Mouse (Mus musculus): ENCODE results near the gene Slc30a10. TPM values are rescaled to one million over a fixed set of nuclear protein-coding genes. Genes with fewer than 3 reads are reported as not detected.

Slc30a10 gene
- polyA plus RNA-seq, 1 experiment from 2014 or later: 5.9 TPM

DNA sequence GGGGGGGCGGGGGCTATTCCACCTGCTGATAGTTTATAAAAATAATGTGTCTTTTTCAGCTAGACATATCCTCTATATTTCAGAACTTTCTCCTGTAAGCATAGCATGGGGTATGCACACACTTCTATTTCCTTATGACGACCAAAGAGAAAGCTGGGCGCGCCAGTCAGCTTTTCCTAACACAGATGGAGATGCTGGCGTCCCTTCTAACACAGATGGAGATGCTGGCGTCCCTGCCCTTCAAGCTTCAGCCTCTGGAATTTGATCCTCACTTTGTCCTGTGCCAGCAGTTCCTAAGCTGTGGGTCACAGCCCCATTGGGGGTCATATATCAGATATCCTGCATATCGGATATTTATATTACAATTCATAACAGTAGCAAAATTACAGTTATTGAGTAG is 46.0 kb downstream of the Slc30a10 start:
- H3K27ac ChIP-seq: no peak overlapping the region
- no peaks in the 10 kb centered on the region for H3K9me3 ChIP-seq
- H3K9ac ChIP-seq: no peak overlapping the region
- WGBS: 69% methylated on average over 7 of the region's 7 CpGs
- no peak overlapping the region for H3K4me2 ChIP-seq
- no peak overlapping the region for H3K4me3 ChIP-seq
- no peaks in the 10 kb centered on the region for H3K36me3 ChIP-seq (replicated peaks)
- ATAC-seq (replicated peaks): no peak
- no peaks in the 10 kb centered on the region for H3K4me1 ChIP-seq
- no peaks in the 10 kb centered on the region for H3K27me3 ChIP-seq (replicated peaks)

- no peak for ATAC-seq (replicated peaks)
- Histone ChIP-seq H3K27ac (no peak overlapping the region), H3K27me3 (replicated peaks) (no peaks in the 10 kb centered on the region), H3K4me3 (no peak overlapping the region), H3K4me1 (no peaks in the 10 kb centered on the region), H3K9ac (no peak overlapping the region), H3K4me2 (no peak overlapping the region), H3K9me3 (no peaks in the 10 kb centered on the region), H3K36me3 (replicated peaks) (no peaks in the 10 kb centered on the region)
- 32% methylated on average over 10 of the region's 10 CpGs for WGBS
Measured at GRCm38 (mm10) chr1:185501801-185502340, 47.2 kb downstream of the Slc30a10 start.

- Histone ChIP-seq H3K27me3 (replicated peaks) (no peaks in the 10 kb centered on the region), H3K4me1 (no peaks in the 10 kb centered on the region), H3K4me3 (no peak overlapping the region), H3K36me3 (replicated peaks) (no peaks in the 10 kb centered on the region), H3K9me3 (no peaks in the 10 kb centered on the region), H3K9ac (no peak overlapping the region), H3K27ac (no peak overlapping the region), H3K4me2 (no peak overlapping the region)
- 63% methylated on average over 6 of the region's 6 CpGs for WGBS
- ATAC-seq (replicated peaks): no peak
Measured at GRCm38 (mm10) chr1:185502550-185502949, 47.9 kb downstream of the Slc30a10 start.

- no peak for ATAC-seq (replicated peaks)
- no peak overlapping the region for H3K4me3 ChIP-seq
- no peaks in the 10 kb centered on the region for H3K27me3 ChIP-seq (replicated peaks)
- no peak overlapping the region for H3K9ac ChIP-seq
- H3K36me3 ChIP-seq (replicated peaks): no peaks in the 10 kb centered on the region
- WGBS: 77% methylated on average over 3 of the region's 3 CpGs
- no peak overlapping the region for H3K27ac ChIP-seq
- no peak overlapping the region for H3K4me2 ChIP-seq
- no peaks in the 10 kb centered on the region for H3K9me3 ChIP-seq
- no peaks in the 10 kb centered on the region for H3K4me1 ChIP-seq
Measured at GRCm38 (mm10) chr1:185509042-185509441, 54.4 kb downstream of the Slc30a10 start.

DNA sequence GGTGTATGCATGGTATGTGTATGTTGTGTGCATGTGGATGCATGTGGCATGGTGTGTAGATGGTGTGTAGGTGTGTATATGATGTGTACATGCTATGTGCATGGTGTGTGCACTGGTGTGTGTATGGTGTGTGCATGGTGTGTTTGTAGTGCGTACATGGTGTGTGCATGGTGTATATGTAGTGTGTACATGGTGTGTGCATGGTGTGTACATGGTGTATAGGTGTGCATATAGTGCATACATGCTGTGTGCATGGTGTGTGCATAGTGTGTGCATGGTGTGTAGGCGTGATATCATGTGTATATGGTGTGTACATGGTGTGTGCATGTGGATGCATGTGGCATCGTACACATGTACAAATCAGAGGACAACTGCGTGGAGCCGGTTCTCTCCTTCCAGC is 56.7 kb downstream of the Slc30a10 start:
- Histone ChIP-seq H3K27me3 (replicated peaks) (no peaks in the 10 kb centered on the region), H3K9ac (no peak overlapping the region), H3K4me1 (no peaks in the 10 kb centered on the region), H3K4me2 (no peak overlapping the region), H3K27ac (no peak overlapping the region), H3K36me3 (replicated peaks) (no peaks in the 10 kb centered on the region), H3K9me3 (no peaks in the 10 kb centered on the region), H3K4me3 (no peak overlapping the region)
- 93% methylated on average over 5 of the region's 5 CpGs for WGBS
- ATAC-seq (replicated peaks): no peak

GRCm38 (mm10) chr1:185515526-185515979 is 60.9 kb downstream of the Slc30a10 start:
- no peaks in the 10 kb centered on the region for H3K36me3 ChIP-seq (replicated peaks)
- H3K9ac ChIP-seq: no peak overlapping the region
- ATAC-seq (replicated peaks): no peak
- H3K9me3 ChIP-seq: no peaks in the 10 kb centered on the region
- no peak overlapping the region for H3K4me2 ChIP-seq
- H3K4me1 ChIP-seq: no peaks in the 10 kb centered on the region
- no peak overlapping the region for H3K4me3 ChIP-seq
- H3K27ac ChIP-seq: no peak overlapping the region
- no peaks in the 10 kb centered on the region for H3K27me3 ChIP-seq (replicated peaks)
- WGBS: 61% methylated on average over 14 of the region's 14 CpGs

DNA sequence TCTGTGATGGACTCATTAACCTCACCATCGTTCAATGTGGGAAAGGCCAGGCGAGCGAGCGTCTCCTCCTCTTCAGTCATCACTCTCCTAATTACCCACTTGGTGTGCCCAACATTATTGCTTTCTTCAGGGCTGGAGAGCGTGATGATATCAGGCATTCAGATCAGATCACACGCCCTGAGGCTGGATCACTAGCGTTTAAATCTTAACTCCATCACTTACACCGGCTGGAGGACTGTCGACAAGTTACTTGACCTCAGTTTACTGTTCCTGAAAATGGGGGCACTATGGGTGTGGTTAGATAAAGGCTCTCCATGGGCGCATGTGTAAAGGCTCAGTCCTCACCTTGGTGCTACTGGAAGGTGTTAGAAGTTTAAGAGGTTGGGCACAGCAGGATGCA is 61.4 kb downstream of the Slc30a10 start:
- no peaks in the 10 kb centered on the region for H3K36me3 ChIP-seq (replicated peaks)
- H3K27ac ChIP-seq: no peak overlapping the region
- H3K4me1 ChIP-seq: no peaks in the 10 kb centered on the region
- no peaks in the 10 kb centered on the region for H3K9me3 ChIP-seq
- WGBS: 80% methylated on average over 10 of the region's 10 CpGs
- H3K9ac ChIP-seq: no peak overlapping the region
- no peak overlapping the region for H3K4me2 ChIP-seq
- H3K27me3 ChIP-seq (replicated peaks): no peaks in the 10 kb centered on the region
- no peak for ATAC-seq (replicated peaks)
- H3K4me3 ChIP-seq: no peak overlapping the region

GRCm38 (mm10) chr1:185517566-185517965 is 62.9 kb downstream of the Slc30a10 start:
- WGBS: 3% methylated on average over 3 of the region's 5 CpGs
- no peak for ATAC-seq (replicated peaks)

More at GRCm38 (mm10) chr1:185517566-185517965, 62.9 kb downstream of the Slc30a10 start:
- Histone ChIP-seq H3K9me3 (no peaks in the 10 kb centered on the region), H3K4me2 (no peak overlapping the region), H3K36me3 (replicated peaks) (no peaks in the 10 kb centered on the region), H3K4me1 (no peaks in the 10 kb centered on the region), H3K27me3 (replicated peaks) (no peaks in the 10 kb centered on the region), H3K9ac (no peak overlapping the region), H3K4me3 (no peak overlapping the region), H3K27ac (no peak overlapping the region)

Other genes with a start within 250 kb of the Slc30a10 start
- gene Iars2, start 125.5 kb upstream of the Slc30a10 start, polyA plus RNA-seq (2015; fragmentation: Nextera tagmentation; extraction: Ambion mirVana): 18.3 and 20.2 TPM in 2 replicates
- 46.2 and 48.0 TPM in 2 replicates for gene Bpnt1, start 122.7 kb upstream of the Slc30a10 start, polyA plus RNA-seq (2015; fragmentation: Nextera tagmentation; extraction: Ambion mirVana)
- 129 and 137 TPM in 2 replicates for gene Eprs, start 91.8 kb upstream of the Slc30a10 start, polyA plus RNA-seq (2015; fragmentation: Nextera tagmentation; extraction: Ambion mirVana)

All from midbrain, embryonic 15.5 days (tissue).